Mouse (Mus musculus) heart, embryonic 13.5 days (tissue): ENCODE measurements around the gene Ccdc115. TPM values are rescaled to one million over a fixed set of nuclear protein-coding genes. Genes with fewer than 3 reads are reported as not detected.
A peak's percentile ranks its signal among the peaks of the same experiment; 100 is the strongest.

Experiments
- ATAC-seq: fragments of 200-750 bp; cut with Nextera tagmentation; 2 replicates; pipeline ENCODE4 v1.8.0; 2017; ENCODE audit warnings: moderate TSS enrichment; ENCODE audit not compliant: insufficient number of reproducible peaks, low FRiP score, low TSS enrichment; ENCODE audit errors: extremely low read depth
- H3K27ac ChIP-seq: fragments of 300-500 bp; sonication (generic); replicated peaks from 2 replicates; pipeline ENCODE4 v1.5.1; 2015; ENCODE audit warnings: moderate library complexity, mild to moderate bottlenecking, inconsistent platforms
- H3K27me3 ChIP-seq: fragments of 300-500 bp; sonication (generic); replicated peaks from 2 replicates; pipeline ENCODE4 v1.6.1; 2015; ENCODE audit warnings: mild to moderate bottlenecking, inconsistent platforms
- H3K36me3 ChIP-seq: fragments of 300-500 bp; sonication (generic); 2 replicates; pipeline ENCODE4 v1.6.1; 2015; ENCODE audit warnings: mild to moderate bottlenecking, inconsistent platforms
- H3K4me1 ChIP-seq: fragments of 300-500 bp; sonication (generic); 2 replicates; pipeline ENCODE4 v1.6.1; 2015; ENCODE audit warnings: inconsistent platforms
- H3K4me2 ChIP-seq: fragments of 300-500 bp; sonication (generic); 2 replicates; pipeline ENCODE4 v1.6.1; 2015; ENCODE audit warnings: inconsistent platforms, mild to moderate bottlenecking, moderate library complexity
- H3K4me3 ChIP-seq: fragments of 300-500 bp; sonication (generic); 2 replicates; pipeline ENCODE4 v1.5.1; 2015; ENCODE audit warnings: moderate library complexity, mild to moderate bottlenecking, inconsistent platforms
- H3K9ac ChIP-seq: fragments of 300-500 bp; sonication (generic); 2 replicates; pipeline ENCODE4 v1.6.1; 2015; ENCODE audit warnings: inconsistent platforms, mild to moderate bottlenecking, moderate library complexity
- H3K9me3 ChIP-seq: fragments of 300-500 bp; sonication (generic); 2 replicates; pipeline ENCODE4 v1.6.1; 2016; ENCODE audit warnings: inconsistent platforms
- WGBS: fragments of 180-500 bp; shearing (Covaris S2); methylation state at CpG from one replicate; pipeline ENCODE4 v1.1.7; 2015; ENCODE audit warnings: mixed read lengths; 5-methylcytosine and 5-hydroxymethylcytosine counted together
- polyA plus RNA-seq: library from polyadenylated mRNA; unstranded; fragments of >200 nt; fragmentation: Nextera tagmentation; extraction: Ambion mirVana; gene quantifications from 2 replicates; pipeline ENCODE4 v1.2.1, GENCODE M21; 2015

Gene Ccdc115
- polyA plus RNA-seq, 1 experiment from 2014 or later, result 42.0 TPM

- Histone ChIP-seq H3K4me2 (no peak overlapping the region), H3K4me1 (peaks cover 37% of the 10 kb centered on the region), H3K9ac (no peak overlapping the region), H3K27ac (no peak overlapping the region), H3K36me3 (peaks cover 29% of the 10 kb centered on the region), H3K4me3 (no peak overlapping the region), H3K27me3 (no peaks in the 10 kb centered on the region), H3K9me3 (peaks cover 10% of the 10 kb centered on the region)
- ATAC-seq, result no peak
- 77% methylated on average over 3 of the region's 3 CpGs for WGBS
These were observed 3.1 kb downstream of the Ccdc115 start for GRCm38 (mm10) chr1:34436374-34436773.

DNA sequence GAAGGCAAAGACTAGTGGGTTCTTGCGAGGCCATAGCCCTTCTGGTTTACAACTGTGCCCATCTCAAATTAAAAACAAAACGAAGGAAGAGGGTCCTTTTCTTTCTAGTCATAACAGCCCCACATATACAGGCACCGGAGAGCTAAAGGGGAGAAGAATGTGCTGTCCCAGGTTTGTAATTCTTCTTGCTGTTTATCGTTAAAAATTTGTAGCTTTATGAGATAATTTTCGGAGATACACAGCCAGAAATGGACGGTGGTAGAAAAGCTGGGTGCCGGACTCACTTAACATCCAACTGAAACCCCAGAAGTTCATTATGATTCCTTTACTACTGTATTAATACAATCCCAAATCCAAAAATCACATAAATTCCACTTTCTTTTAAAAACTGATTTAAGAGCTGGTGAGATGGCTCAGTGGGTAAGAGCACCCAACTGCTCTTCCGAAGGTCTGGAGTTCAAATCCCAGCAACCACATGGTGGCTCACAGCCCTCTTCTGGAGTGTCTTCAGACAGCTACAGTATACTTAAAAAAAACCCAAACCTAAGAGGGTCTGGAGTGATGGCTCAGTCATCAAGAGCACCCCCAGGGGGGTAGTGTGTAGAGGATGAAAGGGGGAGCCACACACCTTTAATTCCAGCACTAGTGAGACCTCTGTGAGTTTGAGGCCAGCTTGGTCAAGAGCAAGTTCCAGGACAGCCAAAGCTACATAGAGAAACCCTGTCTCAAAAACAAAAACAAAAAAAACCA lies 3.9 kb downstream of the Ccdc115 start:
- peak overlapping the region; percentile 70 for H3K4me2 ChIP-seq
- peak overlapping the region; percentile 80 for H3K27ac ChIP-seq
- H3K27me3 ChIP-seq, result no peaks in the 10 kb centered on the region
- H3K4me3 ChIP-seq, result peak overlapping the region; percentile 74
- peaks cover 31% of the 10 kb centered on the region for H3K4me1 ChIP-seq
- peak overlapping the region; percentile 80 for H3K9ac ChIP-seq
- 28% methylated on average over 8 of the region's 8 CpGs for WGBS
- no peak for ATAC-seq
- peaks cover 18% of the 10 kb centered on the region for H3K9me3 ChIP-seq
- peaks cover 34% of the 10 kb centered on the region for H3K36me3 ChIP-seq

DNA sequence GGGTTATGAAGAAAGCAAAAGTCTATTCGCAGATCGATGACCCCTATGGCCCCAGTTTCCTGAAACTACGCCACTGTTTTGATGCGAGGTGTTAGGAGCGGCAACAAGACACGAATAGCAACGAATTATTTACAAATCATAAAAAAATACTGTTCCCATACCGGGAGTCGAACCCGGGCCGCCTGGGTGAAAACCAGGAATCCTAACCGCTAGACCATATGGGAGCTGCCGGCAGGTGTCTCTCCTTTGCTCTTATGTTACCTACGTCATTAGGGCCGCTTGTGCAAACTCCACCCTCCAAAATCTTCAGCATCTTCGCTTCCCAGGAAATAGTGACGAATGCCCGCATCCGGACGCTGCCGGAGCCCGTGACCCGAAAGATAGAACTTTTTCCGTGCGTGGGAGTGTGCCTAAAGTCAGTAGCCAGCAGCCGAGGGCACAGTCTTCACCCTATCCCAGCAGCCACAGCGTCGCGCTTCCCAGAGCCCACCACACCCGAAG lies 4.8 kb downstream of the Ccdc115 start:
- WGBS, result under 1% methylated on average over 30 of the region's 30 CpGs
- H3K4me3 ChIP-seq, result peak overlapping the region; percentile 74
- H3K27me3 ChIP-seq, result no peaks in the 10 kb centered on the region
- ATAC-seq, result no peak
- peak overlapping the region; percentile 80 for H3K9ac ChIP-seq
- H3K36me3 ChIP-seq, result peaks cover 42% of the 10 kb centered on the region
- H3K4me1 ChIP-seq, result peaks cover 27% of the 10 kb centered on the region
- H3K27ac ChIP-seq, result peak overlapping the region; percentile 80
- H3K9me3 ChIP-seq, result peaks cover 25% of the 10 kb centered on the region
- H3K4me2 ChIP-seq, result peak overlapping the region; percentile 70

DNA sequence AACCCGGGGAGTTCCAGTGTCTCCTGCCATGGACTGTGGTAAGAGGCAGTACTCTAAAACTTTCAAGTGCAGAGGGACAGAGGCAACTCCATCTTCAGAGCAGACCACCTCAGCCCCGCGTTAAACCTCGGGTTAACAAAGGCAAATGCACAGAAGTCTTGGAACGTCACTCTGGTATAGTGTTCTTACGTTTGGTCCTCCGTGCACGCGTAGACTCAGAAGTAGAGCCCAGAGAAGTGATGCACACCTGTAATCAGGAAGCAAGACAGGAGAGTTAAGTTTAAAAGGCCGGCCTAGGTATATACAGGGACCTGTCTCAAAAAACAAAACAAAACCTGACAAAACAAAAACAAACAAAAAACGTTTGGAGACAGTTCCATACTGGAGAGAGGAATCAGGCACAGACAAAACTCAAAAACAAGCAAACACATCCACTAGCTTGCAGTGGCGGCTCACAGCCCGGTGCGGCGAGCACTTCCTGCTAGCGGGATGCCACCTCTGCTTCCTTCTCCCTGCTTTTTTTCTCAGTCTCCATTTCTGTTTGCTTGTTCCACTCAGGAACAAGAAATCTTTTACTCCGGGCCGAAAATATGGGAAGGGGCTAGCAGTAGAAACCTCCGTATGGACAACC lies 5.5 kb downstream of the Ccdc115 start:
- no peaks in the 10 kb centered on the region for H3K27me3 ChIP-seq
- H3K36me3 ChIP-seq, result peaks cover 48% of the 10 kb centered on the region
- peaks cover 27% of the 10 kb centered on the region for H3K4me1 ChIP-seq
- peaks cover 25% of the 10 kb centered on the region for H3K9me3 ChIP-seq
- no peak for ATAC-seq
- H3K4me2 ChIP-seq, result peak overlapping the region; percentile 70
- H3K9ac ChIP-seq, result peak overlapping the region; percentile 80
- WGBS, result 11% methylated on average over 19 of the region's 19 CpGs
- H3K4me3 ChIP-seq, result peak overlapping the region; percentile 74
- H3K27ac ChIP-seq, result peak overlapping the region; percentile 78

- 13% methylated on average over 35 of the region's 35 CpGs for WGBS
- H3K4me2 ChIP-seq, result peak overlapping the region; percentile 70
- no peak for ATAC-seq
- no peaks in the 10 kb centered on the region for H3K27me3 ChIP-seq
- peaks cover 25% of the 10 kb centered on the region for H3K9me3 ChIP-seq
- peaks cover 20% of the 10 kb centered on the region for H3K4me1 ChIP-seq
- H3K4me3 ChIP-seq, result peak overlapping the region; percentile 74
- H3K9ac ChIP-seq, result peak overlapping the region; percentile 81
- H3K27ac ChIP-seq, result peak overlapping the region; percentile 78
- peaks cover 50% of the 10 kb centered on the region for H3K36me3 ChIP-seq
These were observed 6.5 kb downstream of the Ccdc115 start for GRCm38 (mm10) chr1:34432776-34433481.

- WGBS, result 54% methylated on average over 13 of the region's 13 CpGs
- no peak for ATAC-seq
- Histone ChIP-seq H3K9ac (peak overlapping the region; percentile 81), H3K9me3 (peaks cover 25% of the 10 kb centered on the region), H3K36me3 (peaks cover 44% of the 10 kb centered on the region), H3K4me1 (peaks cover 18% of the 10 kb centered on the region), H3K4me3 (peak overlapping the region; percentile 74), H3K27ac (no peak overlapping the region; the same call in 1 of the 2 replicates), H3K4me2 (peak overlapping the region; percentile 70), H3K27me3 (no peaks in the 10 kb centered on the region)
These were observed 7.1 kb downstream of the Ccdc115 start for GRCm38 (mm10) chr1:34432411-34432775.

DNA sequence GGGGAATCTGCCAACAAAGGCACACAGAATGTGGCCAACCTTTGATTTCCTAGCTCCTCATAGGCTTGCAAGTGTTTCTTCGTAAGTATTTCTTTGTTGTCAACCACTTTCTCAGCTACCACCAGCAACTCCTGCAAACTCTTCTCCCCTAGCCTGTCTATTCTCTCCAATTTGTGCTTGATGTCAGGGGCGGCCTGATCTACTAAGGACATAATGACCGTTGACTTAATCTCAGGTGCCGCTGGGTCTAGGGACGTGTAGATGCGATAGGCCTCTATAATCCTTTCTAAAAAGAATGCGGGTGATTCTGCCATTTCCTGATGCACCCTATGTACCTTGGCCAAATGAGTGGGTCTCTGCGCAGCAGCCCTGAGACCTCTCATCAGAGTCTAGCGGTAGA lies 8.0 kb downstream of the Ccdc115 start:
- Histone ChIP-seq H3K9me3 (peaks cover 25% of the 10 kb centered on the region), H3K4me3 (no peak overlapping the region), H3K4me1 (peaks cover 18% of the 10 kb centered on the region), H3K27me3 (no peaks in the 10 kb centered on the region), H3K36me3 (peaks cover 35% of the 10 kb centered on the region), H3K27ac (no peak overlapping the region), H3K9ac (no peak overlapping the region), H3K4me2 (no peak overlapping the region)
- ATAC-seq, result no peak
- WGBS, result 96% methylated on average over 9 of the region's 9 CpGs

- H3K9me3 ChIP-seq, result peaks cover 25% of the 10 kb centered on the region
- H3K4me3 ChIP-seq, result no peak overlapping the region
- peaks cover 31% of the 10 kb centered on the region for H3K36me3 ChIP-seq
- no peak for ATAC-seq
- no peak overlapping the region for H3K9ac ChIP-seq
- peaks cover 18% of the 10 kb centered on the region for H3K4me1 ChIP-seq
- no peak overlapping the region for H3K4me2 ChIP-seq
- H3K27me3 ChIP-seq, result no peaks in the 10 kb centered on the region
- no peak overlapping the region for H3K27ac ChIP-seq
- WGBS, result 87% methylated on average over 3 of the region's 3 CpGs
These were observed 8.5 kb downstream of the Ccdc115 start for GRCm38 (mm10) chr1:34430981-34431380.

- no peaks in the 10 kb centered on the region for H3K27me3 ChIP-seq
- H3K9me3 ChIP-seq, result peaks cover 25% of the 10 kb centered on the region
- peaks cover 31% of the 10 kb centered on the region for H3K36me3 ChIP-seq
- 86% methylated on average over 4 of the region's 4 CpGs for WGBS
- no peak overlapping the region for H3K9ac ChIP-seq
- no peak overlapping the region for H3K4me2 ChIP-seq
- no peak for ATAC-seq
- no peak overlapping the region for H3K27ac ChIP-seq
- peaks cover 14% of the 10 kb centered on the region for H3K4me1 ChIP-seq
- H3K4me3 ChIP-seq, result no peak overlapping the region
These were observed 10.2 kb downstream of the Ccdc115 start for GRCm38 (mm10) chr1:34429281-34429680.

GRCm38 (mm10) chr1:34428466-34428865 lies 11.0 kb downstream of the Ccdc115 start:
- H3K27ac ChIP-seq, result no peak overlapping the region
- H3K4me1 ChIP-seq, result peaks cover 6% of the 10 kb centered on the region
- H3K4me2 ChIP-seq, result no peak overlapping the region
- H3K36me3 ChIP-seq, result peaks cover 31% of the 10 kb centered on the region
- no peak overlapping the region for H3K4me3 ChIP-seq
- H3K9me3 ChIP-seq, result peaks cover 25% of the 10 kb centered on the region
- no peak for ATAC-seq
- no peak overlapping the region for H3K9ac ChIP-seq
- WGBS, result 88% methylated on average over 2 of the region's 2 CpGs
- no peaks in the 10 kb centered on the region for H3K27me3 ChIP-seq

GRCm38 (mm10) chr1:34399182-34399953 lies 40.1 kb downstream of the Ccdc115 start:
- Histone ChIP-seq H3K27me3 (no peaks in the 10 kb centered on the region), H3K9me3 (no peaks in the 10 kb centered on the region), H3K4me2 (no peak overlapping the region), H3K4me1 (peaks cover 10% of the 10 kb centered on the region; the same call in 1 of the 2 replicates), H3K9ac (no peak overlapping the region), H3K36me3 (no peaks in the 10 kb centered on the region), H3K27ac (no peak overlapping the region), H3K4me3 (no peak overlapping the region)
- 38% methylated on average over 11 of the region's 11 CpGs for WGBS
- ATAC-seq, result no peak
